Mouse (Mus musculus): ENCODE measurements around the gene Gm16181.

Gm16181 gene

GRCm38 (mm10) chr17:35195631-35196320, 24.9 kb upstream of the Gm16181 start:
- no peak for DNase-seq (ENCODE audit: low read depth, low spot score)

- DNase-seq (ENCODE audit: low read depth, low spot score) = no peak
Measured at GRCm38 (mm10) chr17:35196321-35196641, 24.4 kb upstream of the Gm16181 start.

GRCm38 (mm10) chr17:35197126-35197525, 23.5 kb upstream of the Gm16181 start:
- no peak for DNase-seq (ENCODE audit: low read depth, low spot score)

- DNase-seq (ENCODE audit: low read depth, low spot score) = no peak
Measured at GRCm38 (mm10) chr17:35198029-35198428, 22.6 kb upstream of the Gm16181 start.

GRCm38 (mm10) chr17:35198946-35199345, 21.7 kb upstream of the Gm16181 start:
- no peak for DNase-seq (ENCODE audit: low read depth, low spot score)

GRCm38 (mm10) chr17:35200398-35200797, 20.2 kb upstream of the Gm16181 start:
- DNase-seq (ENCODE audit: low read depth, low spot score) = no peak

GRCm38 (mm10) chr17:35201128-35201527, 19.5 kb upstream of the Gm16181 start:
- DNase-seq (ENCODE audit: low read depth, low spot score) = no peak

- DNase-seq (ENCODE audit: low read depth, low spot score) = no peak
Measured at GRCm38 (mm10) chr17:35201787-35202186, 18.8 kb upstream of the Gm16181 start, which contains the start of gene Tnf. TSS of gene Tnf (minus strand) at chr17:35202007.

- no peak for DNase-seq (ENCODE audit: low read depth, low spot score)
Measured at GRCm38 (mm10) chr17:35202442-35202841, 18.2 kb upstream of the Gm16181 start.

- DNase-seq (ENCODE audit: low read depth, low spot score) = no peak
Measured at GRCm38 (mm10) chr17:35204494-35205379, 15.9 kb upstream of the Gm16181 start, which contains the start of gene Lta. TSS of gene Lta (minus strand) at chr17:35205351.

GRCm38 (mm10) chr17:35205380-35205769, 15.3 kb upstream of the Gm16181 start:
- no peak for DNase-seq (ENCODE audit: low read depth, low spot score)

GRCm38 (mm10) chr17:35209785-35210535, 10.7 kb upstream of the Gm16181 start:
- DNase-seq (ENCODE audit: low read depth, low spot score) = no peak

- DNase-seq (ENCODE audit: low read depth, low spot score) = no peak
Measured at GRCm38 (mm10) chr17:35210593-35210992, 10.0 kb upstream of the Gm16181 start.

GRCm38 (mm10) chr17:35213071-35213470, 7.6 kb upstream of the Gm16181 start:
- DNase-seq (ENCODE audit: low read depth, low spot score) = no peak

- DNase-seq (ENCODE audit: low read depth, low spot score) = no peak
Measured at GRCm38 (mm10) chr17:35218516-35219193, 2.0 kb upstream of the Gm16181 start.

- DNase-seq (ENCODE audit: low read depth, low spot score) = no peak
Measured at GRCm38 (mm10) chr17:35219601-35220041, 1.0 kb upstream of the Gm16181 start.

GRCm38 (mm10) chr17:35222299-35222698, 1.7 kb downstream of the Gm16181 start:
- DNase-seq (ENCODE audit: low read depth, low spot score) = no peak

- DNase-seq (ENCODE audit: low read depth, low spot score) = no peak
Measured at GRCm38 (mm10) chr17:35224641-35225040, 4.0 kb downstream of the Gm16181 start.

GRCm38 (mm10) chr17:35225456-35225855, 4.8 kb downstream of the Gm16181 start:
- no peak for DNase-seq (ENCODE audit: low read depth, low spot score)

GRCm38 (mm10) chr17:35226561-35227046, 6.0 kb downstream of the Gm16181 start:
- DNase-seq (ENCODE audit: low read depth, low spot score) = no peak

GRCm38 (mm10) chr17:35231022-35231421, 10.4 kb downstream of the Gm16181 start:
- no peak for DNase-seq (ENCODE audit: low read depth, low spot score)

Measured in WW6 (cell line).